Mouse (Mus musculus): ENCODE results near the gene Leng1.

Leng1 gene

DNA sequence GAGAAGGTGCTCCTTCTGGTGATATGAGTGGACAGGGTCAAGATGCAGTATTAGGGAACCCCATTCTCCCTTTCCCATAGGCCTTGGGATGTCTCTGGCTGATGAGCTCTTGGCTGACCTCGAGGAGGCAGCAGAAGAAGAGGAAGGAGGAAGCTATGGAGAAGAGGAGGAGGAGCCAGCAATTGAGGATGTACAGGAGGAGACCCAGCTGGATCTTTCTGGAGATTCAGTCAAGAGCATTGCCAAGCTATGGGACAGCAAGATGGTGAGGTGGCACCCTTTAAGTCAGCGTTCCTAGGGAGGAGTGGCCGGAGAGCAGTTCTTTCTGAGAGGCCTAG, 35.2 kb downstream of the Leng1 start:
- DNase-seq (ENCODE audit: low spot score in 2 of 2), result no peak

GRCm38 (mm10) chr7:3629543-3630477, 35.8 kb downstream of the Leng1 start, which contains the start of the genes Tfpt and Prpf31:
Gene Tfpt (minus strand): TSS chr7:3629929.
Gene Prpf31 (plus strand): TSS chr7:3629985.
- peak; percentile 98 for DNase-seq (ENCODE audit: low spot score in 2 of 2)

- no peak for DNase-seq (ENCODE audit: low spot score in 2 of 2)
Observed at GRCm38 (mm10) chr7:3629030-3629429, 36.6 kb downstream of the Leng1 start.

DNA sequence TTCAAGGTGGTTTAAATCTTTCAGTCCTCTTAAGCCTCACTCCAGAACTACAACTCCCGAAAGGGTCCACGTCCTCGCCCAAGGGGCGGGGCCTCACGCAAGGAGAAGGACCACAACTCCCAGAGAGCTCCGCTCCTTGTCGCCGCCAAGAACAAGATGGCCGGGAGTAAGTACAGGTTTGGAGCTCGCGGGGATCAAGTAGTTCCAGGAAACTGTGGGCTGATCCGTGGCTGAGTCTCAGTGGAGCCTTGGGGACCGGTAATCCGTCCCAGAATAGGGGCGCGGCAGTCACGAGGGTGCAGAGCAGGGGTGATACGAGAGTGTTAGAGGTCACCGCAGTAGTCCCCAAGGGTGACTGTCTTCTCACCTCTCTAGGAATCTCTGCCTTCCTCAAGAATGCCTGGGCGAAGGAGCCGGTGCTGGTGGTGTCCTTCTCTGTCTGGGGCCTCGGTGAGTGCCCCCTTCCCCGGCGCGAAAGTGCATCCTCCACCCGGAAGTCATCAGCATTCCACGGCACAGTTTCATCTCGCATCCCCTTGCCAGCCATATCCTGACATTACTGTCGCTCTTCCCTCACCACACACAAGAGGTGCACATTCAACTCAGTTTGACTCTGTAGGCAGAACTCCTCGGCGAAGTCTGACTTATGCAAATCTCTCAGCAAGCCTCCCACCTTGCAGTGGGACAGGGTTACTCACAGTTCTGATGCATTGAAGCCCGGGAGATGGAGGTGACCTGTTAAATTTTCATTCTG, 48.2 kb downstream of the Leng1 start, which contains the start of gene Ndufa3:
Gene Ndufa3 (plus strand): TSS at position 132 of the 754 bp plus-strand sequence.
- DNase-seq (ENCODE audit: low spot score in 2 of 2), result peak; percentile 86 to 89

DNA sequence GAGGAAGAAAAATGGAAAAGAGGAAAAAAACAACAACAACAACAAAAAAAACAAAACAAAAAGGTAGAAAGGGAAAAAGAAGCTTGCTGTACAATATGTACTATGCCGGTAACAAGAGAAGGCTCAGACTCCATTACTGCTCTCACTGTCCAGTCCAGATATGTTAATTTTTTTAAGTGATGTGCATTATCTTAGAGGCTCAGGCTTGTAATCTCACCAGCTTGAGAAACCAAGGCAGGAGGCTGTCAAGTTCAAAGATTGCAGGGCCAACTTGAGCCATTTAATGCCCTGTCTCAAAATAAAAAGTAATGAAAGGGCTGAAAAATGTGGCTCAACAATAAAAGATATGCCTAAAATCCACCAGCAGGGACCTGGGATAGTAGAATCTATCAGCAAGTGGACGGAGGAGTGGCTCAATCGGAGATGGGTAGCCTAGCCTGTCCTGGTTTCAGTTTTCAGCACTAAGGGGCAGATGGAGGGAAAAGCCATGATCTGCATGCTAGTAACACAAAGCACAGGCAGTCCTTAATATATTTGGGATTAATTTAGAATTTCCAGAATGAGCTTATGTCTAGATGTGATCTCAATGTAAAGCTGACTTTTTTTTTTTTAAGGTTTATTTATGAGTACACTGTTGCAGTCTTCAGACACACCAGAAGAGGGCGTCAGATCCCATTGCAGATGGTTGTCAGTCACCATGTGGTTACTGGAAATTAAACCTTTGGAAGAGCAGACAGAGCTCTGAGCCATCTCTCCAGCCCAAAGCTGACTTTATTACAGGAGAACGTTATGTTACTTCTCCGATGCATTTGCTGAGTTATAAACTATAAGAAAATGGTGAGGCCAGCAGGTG, 49.0 kb downstream of the Leng1 start:
- DNase-seq (ENCODE audit: low spot score in 2 of 2), result peak in 1 of 2 experiments; percentile 71

GRCm38 (mm10) chr7:3616057-3616388, 49.6 kb downstream of the Leng1 start, which contains the start of gene Oscar:
Gene Oscar (minus strand): TSS chr7:3616157.
- no peak for DNase-seq (ENCODE audit: low spot score in 2 of 2)

GRCm38 (mm10) chr7:3614021-3614420, 51.6 kb downstream of the Leng1 start:
- no peak for DNase-seq (ENCODE audit: low spot score in 2 of 2)

DNA sequence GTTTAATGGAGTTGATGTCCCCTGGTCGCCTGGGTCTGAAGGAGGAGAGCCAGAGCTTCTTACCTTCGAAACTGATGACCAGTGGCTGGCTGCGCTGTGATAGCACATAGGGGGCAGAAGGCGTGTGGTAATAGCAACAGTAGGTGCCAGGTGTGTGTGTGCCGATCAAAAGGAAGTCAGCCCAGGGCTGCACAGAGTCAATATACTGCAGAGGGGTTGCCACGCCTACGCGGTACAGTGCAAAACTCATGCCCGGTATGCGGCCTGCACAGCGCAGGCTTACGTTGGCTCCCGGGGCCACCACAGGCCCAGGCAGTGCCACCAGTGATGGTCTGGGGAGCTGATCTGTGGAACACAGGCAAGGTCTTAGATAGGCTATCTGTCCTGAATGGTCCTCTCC, 54.6 kb downstream of the Leng1 start:
- no peak for DNase-seq (ENCODE audit: low spot score in 2 of 2)

- DNase-seq (ENCODE audit: low spot score in 2 of 2), result no peak
Observed at GRCm38 (mm10) chr7:3610437-3610836, 55.2 kb downstream of the Leng1 start.

Data from frontal cortex, postnatal 36 days (tissue).